Mouse (Mus musculus): Measurements from ENCODE around the gene Synj2. TPM values are rescaled to one million over a fixed set of nuclear protein-coding genes. Genes with fewer than 3 reads are reported as not detected.

Synj2 gene
- total and polyA plus RNA-seq, 3 experiments = 21.2 to 58.1 (median 43.7) TPM

- Histone ChIP-seq H3K27me3 (ENCODE audit: control insufficient read depth, insufficient read depth, low read length) (no peaks in the 10 kb centered on the region), H3K4me3 (no peak overlapping the region), H3K36me3 (ENCODE audit: control insufficient read depth, insufficient read depth, low read length) (peaks cover 11% of the 10 kb centered on the region; the same call in 1 of the 2 replicates), H3K79me2 (replicated peaks; ENCODE audit: control insufficient read depth, insufficient read depth, low read length) (no peaks in the 10 kb centered on the region), H3K27ac (no peak overlapping the region), H3K9ac (ENCODE audit: low read depth, low read length) (no peak overlapping the region), H3K4me1 (ENCODE audit: control insufficient read depth, insufficient read depth, low read length) (peaks cover 23% of the 10 kb centered on the region)
- TF ChIP-seq EP300 (IDR thresholded peaks at IDR 0.05; ENCODE audit: insufficient read depth, low read depth, low read length) (no peak), POLR2A (IDR thresholded peaks at IDR 0.05; ENCODE audit: insufficient read depth, low read depth, low read length) (no peak), CTCF (IDR thresholded peaks at IDR 0.05) (no peak)
- intact Hi-C loops (cut with DNase I) = no loop called here
- 97% methylated on average over 4 of the region's 4 CpGs for WGBS
- DNase-seq = no peak
Measured at GRCm38 (mm10) chr17:6009606-6010005, 68.5 kb downstream of the Synj2 start.

- Histone ChIP-seq H3K36me3 (ENCODE audit: control insufficient read depth, insufficient read depth, low read length) (no peaks in the 10 kb centered on the region), H3K4me3 (no peak overlapping the region), H3K27ac (no peak overlapping the region), H3K9ac (ENCODE audit: low read depth, low read length) (no peak overlapping the region), H3K79me2 (replicated peaks; ENCODE audit: control insufficient read depth, insufficient read depth, low read length) (no peaks in the 10 kb centered on the region), H3K4me1 (ENCODE audit: control insufficient read depth, insufficient read depth, low read length) (peaks cover 11% of the 10 kb centered on the region), H3K27me3 (ENCODE audit: control insufficient read depth, insufficient read depth, low read length) (no peaks in the 10 kb centered on the region)
- intact Hi-C loops (cut with DNase I) = no loop called here
- DNase-seq = no peak
- TF ChIP-seq EP300 (IDR thresholded peaks at IDR 0.05; ENCODE audit: insufficient read depth, low read depth, low read length) = no peak
- no peak for TF ChIP-seq POLR2A (IDR thresholded peaks at IDR 0.05; ENCODE audit: insufficient read depth, low read depth, low read length)
- TF ChIP-seq CTCF (IDR thresholded peaks at IDR 0.05) = no peak
- WGBS = 84% methylated on average over 4 of the region's 4 CpGs
Measured at GRCm38 (mm10) chr17:6013079-6013478, 72.0 kb downstream of the Synj2 start.

DNA sequence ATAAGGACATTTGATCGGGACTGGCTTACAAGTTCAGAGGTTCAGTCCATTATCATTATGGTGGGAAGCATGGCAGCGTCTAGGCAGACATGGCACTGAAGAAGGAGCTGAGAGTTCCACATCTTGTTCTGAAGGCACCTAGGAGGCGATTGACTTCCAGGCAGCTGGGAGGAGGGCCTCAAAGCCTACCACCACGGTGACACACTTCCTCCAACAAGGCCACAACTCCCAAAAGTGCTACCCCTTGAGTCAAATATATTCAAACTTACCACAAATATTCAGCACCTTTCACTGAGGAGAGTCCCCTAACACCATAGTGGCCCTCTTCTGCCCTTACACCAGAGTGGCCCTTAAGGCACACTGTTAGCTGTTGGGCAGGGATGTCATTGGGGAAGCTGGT is 73.9 kb downstream of the Synj2 start:
- no peak for TF ChIP-seq CTCF (IDR thresholded peaks at IDR 0.05)
- TF ChIP-seq EP300 (IDR thresholded peaks at IDR 0.05; ENCODE audit: insufficient read depth, low read depth, low read length) = no peak
- TF ChIP-seq POLR2A (IDR thresholded peaks at IDR 0.05; ENCODE audit: insufficient read depth, low read depth, low read length) = no peak
- H3K36me3 ChIP-seq (ENCODE audit: control insufficient read depth, insufficient read depth, low read length) = no peaks in the 10 kb centered on the region
- DNase-seq = peak in 1 of 2 experiments; percentile 17
- H3K9ac ChIP-seq (ENCODE audit: low read depth, low read length) = no peak overlapping the region
- H3K4me1 ChIP-seq (ENCODE audit: control insufficient read depth, insufficient read depth, low read length) = peaks cover 6% of the 10 kb centered on the region
- H3K27me3 ChIP-seq (ENCODE audit: control insufficient read depth, insufficient read depth, low read length) = no peaks in the 10 kb centered on the region
- intact Hi-C loops (cut with DNase I) = loop anchor here (5.0 kb wide), 2 partner anchors 38 to 218 kb away; no protein-coding TSS in a partner anchor
- 90% methylated on average over 4 of the region's 4 CpGs for WGBS
- no peak overlapping the region for H3K4me3 ChIP-seq
- no peak overlapping the region for H3K27ac ChIP-seq
- no peaks in the 10 kb centered on the region for H3K79me2 ChIP-seq (replicated peaks; ENCODE audit: control insufficient read depth, insufficient read depth, low read length)

GRCm38 (mm10) chr17:6016213-6016780 is 75.2 kb downstream of the Synj2 start:
- Histone ChIP-seq H3K9ac (ENCODE audit: low read depth, low read length) (no peak overlapping the region), H3K27me3 (ENCODE audit: control insufficient read depth, insufficient read depth, low read length) (no peaks in the 10 kb centered on the region), H3K4me3 (no peak overlapping the region), H3K27ac (peak overlapping the region; percentile 47), H3K4me1 (ENCODE audit: control insufficient read depth, insufficient read depth, low read length) (peaks cover 6% of the 10 kb centered on the region), H3K79me2 (replicated peaks; ENCODE audit: control insufficient read depth, insufficient read depth, low read length) (no peaks in the 10 kb centered on the region), H3K36me3 (ENCODE audit: control insufficient read depth, insufficient read depth, low read length) (no peaks in the 10 kb centered on the region)
- intact Hi-C loops (cut with DNase I) = loop anchor here (5.0 kb wide), 2 partner anchors 39 to 219 kb away; no protein-coding TSS in a partner anchor
- 37% methylated on average over 7 of the region's 7 CpGs for WGBS
- DNase-seq = peak; percentile 35 to 57
- TF ChIP-seq CTCF (IDR thresholded peaks at IDR 0.05) (no peak), EP300 (IDR thresholded peaks at IDR 0.05; ENCODE audit: insufficient read depth, low read depth, low read length) (0 out of 2 replicates have a peak, but pooled peaks have one; percentile 30)

GRCm38 (mm10) chr17:6017268-6017667 is 76.2 kb downstream of the Synj2 start:
- H3K36me3 ChIP-seq (ENCODE audit: control insufficient read depth, insufficient read depth, low read length) = no peaks in the 10 kb centered on the region
- H3K4me3 ChIP-seq = no peak overlapping the region
- H3K27ac ChIP-seq = peak overlapping the region; percentile 47
- H3K4me1 ChIP-seq (ENCODE audit: control insufficient read depth, insufficient read depth, low read length) = peaks cover 6% of the 10 kb centered on the region
- 41% methylated on average over 12 of the region's 12 CpGs for WGBS
- TF ChIP-seq POLR2A (IDR thresholded peaks at IDR 0.05; ENCODE audit: insufficient read depth, low read depth, low read length) = no peak
- peak; percentile 41 for TF ChIP-seq CTCF (IDR thresholded peaks at IDR 0.05)
- no peak overlapping the region for H3K9ac ChIP-seq (ENCODE audit: low read depth, low read length)
- H3K27me3 ChIP-seq (ENCODE audit: control insufficient read depth, insufficient read depth, low read length) = no peaks in the 10 kb centered on the region
- intact Hi-C loops (cut with DNase I) = loop anchor here (5.0 kb wide), 2 partner anchors 40 to 220 kb away; no protein-coding TSS in a partner anchor
- no peaks in the 10 kb centered on the region for H3K79me2 ChIP-seq (replicated peaks; ENCODE audit: control insufficient read depth, insufficient read depth, low read length)
- peak in 1 of 2 experiments; percentile 32 for DNase-seq

DNA sequence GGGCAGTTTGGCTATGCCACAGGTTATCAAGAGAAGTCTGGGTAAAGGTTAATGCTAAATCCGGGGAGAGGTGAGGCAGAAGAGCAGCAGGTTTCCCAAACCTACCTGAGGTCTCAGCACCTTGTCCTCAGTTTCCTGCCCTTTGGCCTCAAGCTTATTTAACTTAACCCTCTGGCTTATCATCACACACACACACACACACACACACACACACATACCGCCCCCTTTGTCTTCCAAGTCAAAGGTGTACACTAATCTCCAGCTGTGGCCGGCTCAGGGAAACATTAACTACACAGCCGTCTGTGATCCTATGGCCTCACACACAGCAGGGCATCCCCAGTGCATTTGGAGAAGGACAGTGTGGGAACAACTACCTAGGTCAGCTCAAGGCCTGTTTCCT is 77.3 kb downstream of the Synj2 start:
- TF ChIP-seq CTCF (IDR thresholded peaks at IDR 0.05) = no peak
- TF ChIP-seq EP300 (IDR thresholded peaks at IDR 0.05; ENCODE audit: insufficient read depth, low read depth, low read length) = no peak
- no peak for TF ChIP-seq POLR2A (IDR thresholded peaks at IDR 0.05; ENCODE audit: insufficient read depth, low read depth, low read length)
- intact Hi-C loops (cut with DNase I) = loop anchor here (5.0 kb wide), 2 partner anchors 41 to 221 kb away; no protein-coding TSS in a partner anchor
- peaks cover 6% of the 10 kb centered on the region for H3K4me1 ChIP-seq (ENCODE audit: control insufficient read depth, insufficient read depth, low read length)
- H3K27ac ChIP-seq = no peak overlapping the region
- no peaks in the 10 kb centered on the region for H3K36me3 ChIP-seq (ENCODE audit: control insufficient read depth, insufficient read depth, low read length)
- WGBS = 87% methylated on average over 4 of the region's 4 CpGs
- H3K79me2 ChIP-seq (replicated peaks; ENCODE audit: control insufficient read depth, insufficient read depth, low read length) = no peaks in the 10 kb centered on the region
- no peak overlapping the region for H3K9ac ChIP-seq (ENCODE audit: low read depth, low read length)
- H3K27me3 ChIP-seq (ENCODE audit: control insufficient read depth, insufficient read depth, low read length) = no peaks in the 10 kb centered on the region
- peak in 1 of 2 experiments; percentile 18 for DNase-seq
- no peak overlapping the region for H3K4me3 ChIP-seq

Data from heart, adult 2 months (tissue).